Mouse (Mus musculus) CH12.LX (cell line): ENCODE measurements around the gene Ptprm.

Source experiments
- CTCF ChIP-seq, 2 experiments: IDR thresholded peaks in 1 of 2; conservative IDR thresholded peaks in 1 of 2; 2 replicates each; pipeline ENCODE4 v1.5.1; 2011 to 2012; ENCODE audit warnings: low read depth in 2 of 2, low read length in 2 of 2, improper control_type of control experiment in 1 of 2, inconsistent platforms in 1 of 2, mild to moderate bottlenecking in 1 of 2, moderate library complexity in 1 of 2
- EP300 ChIP-seq: IDR thresholded peaks from 2 replicates; pipeline ENCODE4 v1.6.1; 2011; ENCODE audit warnings: low read length, improper control_type of control experiment
- ETS1 ChIP-seq: conservative IDR thresholded peaks from 2 replicates; pipeline ENCODE4 v1.6.1; 2012; ENCODE audit warnings: low read depth, mild to moderate bottlenecking, inconsistent platforms, low read length, improper control_type of control experiment, moderate library complexity
- IRF4 ChIP-seq: IDR thresholded peaks from 2 replicates; pipeline ENCODE4 v1.6.1; 2014; ENCODE audit warnings: low read depth, mild to moderate bottlenecking, inconsistent platforms, low read length, improper control_type of control experiment
- MAX ChIP-seq: IDR thresholded peaks from 2 replicates; pipeline ENCODE4 v1.6.1; 2011; ENCODE audit warnings: low read length, improper control_type of control experiment
- MXI1 ChIP-seq: IDR thresholded peaks from 2 replicates; pipeline ENCODE4 v1.6.1; 2011; ENCODE audit warnings: mild to moderate bottlenecking, low read depth, low read length, improper control_type of control experiment
- MYC ChIP-seq: IDR thresholded peaks from 2 replicates; pipeline ENCODE4 v1.6.1; 2011; ENCODE audit warnings: low read depth, mild to moderate bottlenecking, improper control_type of control experiment, low read length
- NELFE ChIP-seq: IDR thresholded peaks from 2 replicates; pipeline ENCODE4 v1.6.1; 2011; ENCODE audit warnings: low read depth, low read length, improper control_type of control experiment
- PAX5 ChIP-seq: IDR thresholded peaks from 2 replicates; pipeline ENCODE4 v1.6.1; 2012; ENCODE audit warnings: low read length, inconsistent platforms, mixed read lengths
- POLR2A ChIP-seq: IDR thresholded peaks from 2 replicates; pipeline ENCODE4 v1.6.1; 2011; ENCODE audit warnings: low read depth, mild to moderate bottlenecking, improper control_type of control experiment, low read length
- POLR2AphosphoS2 ChIP-seq: IDR thresholded peaks from 2 replicates; pipeline ENCODE4 v1.6.1; 2011; ENCODE audit warnings: low read depth, low read length, improper control_type of control experiment
- TBP ChIP-seq: conservative IDR thresholded peaks from 2 replicates; pipeline ENCODE4 v1.6.1; 2011; ENCODE audit warnings: low read depth, low read length, improper control_type of control experiment
- USF1 ChIP-seq: IDR thresholded peaks from 2 replicates; pipeline ENCODE4 v1.6.1; 2014; ENCODE audit warnings: low read depth, mild to moderate bottlenecking, inconsistent platforms, low read length, improper control_type of control experiment

- no peak for TF ChIP-seq POLR2A
- no peak for TF ChIP-seq CTCF (conservative IDR thresholded peaks at IDR 0.05 in 1 of 2, IDR thresholded peaks at IDR 0.05 in 1 of 2; ENCODE audit: low read depth in 2 of 2, low read length in 2 of 2)
- TF ChIP-seq NELFE: no peak
- no peak for TF ChIP-seq POLR2AphosphoS2
- no peak for TF ChIP-seq ETS1
- TF ChIP-seq EP300: no peak
- no peak for TF ChIP-seq USF1
- TF ChIP-seq TBP: no peak
- no peak for TF ChIP-seq PAX5
- TF ChIP-seq IRF4: no peak
- TF ChIP-seq MYC: no peak
- no peak for TF ChIP-seq MXI1
- TF ChIP-seq MAX: no peak
These were observed 215.3 kb downstream of the Ptprm start for GRCm38 (mm10) chr17:67138981-67139380.
